Mouse (Mus musculus): ENCODE data around the gene Acot6.
"Not testable (repeated sequence)": the region's sequence is repeated elsewhere in the genome, so short reads cannot be mapped to it uniquely, and the experiment has no call there.

Gene Acot6

DNA sequence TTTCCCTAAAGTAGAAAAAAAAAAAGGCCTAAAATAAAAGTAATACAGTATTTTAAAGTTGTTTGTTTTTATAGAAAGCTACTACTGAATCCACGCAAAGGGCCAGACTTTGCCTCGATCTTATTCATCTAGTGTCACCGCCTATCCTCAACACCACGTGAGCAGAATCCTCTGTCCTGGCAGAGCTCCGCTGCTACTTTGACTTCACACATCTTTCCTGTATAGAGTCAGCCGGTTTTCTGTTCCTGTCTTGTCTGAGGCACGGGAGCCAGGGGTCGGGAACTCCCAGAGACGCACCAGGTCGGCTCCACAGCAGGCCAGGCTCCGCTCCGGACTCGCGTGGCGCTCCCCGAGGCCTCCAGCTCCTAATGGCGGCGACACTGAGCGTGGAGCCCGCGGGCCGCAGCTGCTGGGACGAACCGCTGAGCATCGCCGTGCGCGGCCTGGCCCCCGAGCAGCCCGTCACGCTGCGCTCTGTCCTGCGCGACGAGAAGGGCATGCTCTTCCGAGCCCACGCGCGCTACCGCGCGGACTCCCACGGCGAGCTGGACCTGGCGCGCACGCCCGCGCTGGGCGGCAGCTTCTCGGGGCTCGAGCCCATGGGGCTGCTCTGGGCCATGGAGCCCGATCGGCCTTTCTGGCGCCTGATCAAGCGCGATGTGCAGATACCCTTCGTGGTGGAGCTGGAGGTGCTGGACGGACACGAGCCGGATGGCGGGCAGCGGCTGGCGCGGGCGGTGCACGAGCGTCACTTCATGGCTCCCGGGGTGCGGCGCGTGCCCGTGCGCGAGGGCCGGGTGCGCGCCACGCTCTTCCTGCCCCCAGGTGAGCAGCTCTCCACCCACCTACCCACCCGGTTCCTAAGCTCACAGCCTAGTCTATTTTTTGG is at the start of gene Acot6:
Gene Acot6 (plus strand): TSS at position 51 of the 889 bp plus-strand sequence.
- in situ Hi-C loops (cut with MboI): not testable (repeated sequence)

- in situ Hi-C loops (cut with MboI): not testable (repeated sequence)
These were observed 49.7 kb upstream of the Acot6 start for GRCm38 (mm10) chr12:84050744-84051143.

DNA sequence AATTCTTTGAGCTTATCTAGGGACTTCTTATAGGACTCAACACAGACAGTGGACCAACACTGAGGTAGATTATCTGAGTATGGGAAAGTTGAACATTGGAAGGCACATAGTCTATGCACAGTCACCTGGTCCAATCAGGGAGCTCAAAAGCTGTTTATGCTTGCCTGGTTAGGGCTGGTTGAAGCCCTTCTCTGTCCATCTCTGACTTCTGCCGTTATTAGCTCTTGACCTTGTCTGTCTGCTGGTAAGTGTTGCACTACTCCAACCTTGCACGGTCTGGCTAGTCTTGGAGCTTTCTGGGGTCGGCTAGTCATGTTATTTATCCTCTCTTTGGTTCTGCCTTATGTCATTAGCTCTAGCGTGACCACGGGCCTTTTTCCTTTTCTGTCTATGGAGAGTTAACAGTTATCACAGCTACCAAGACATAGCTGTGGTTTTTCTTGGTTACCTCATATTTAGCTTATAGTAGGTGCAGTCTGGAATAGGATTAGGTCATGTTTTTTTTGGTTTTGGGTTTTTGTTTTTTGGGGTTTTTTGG is 48.4 kb upstream of the Acot6 start, which contains the start of gene Acot3:
Gene Acot3 (plus strand): TSS at position 208 of the 538 bp plus-strand sequence.
- in situ Hi-C loops (cut with MboI): no loop called here

GRCm38 (mm10) chr12:84052609-84053008 is 47.8 kb upstream of the Acot6 start:
- in situ Hi-C loops (cut with MboI): no loop called here

GRCm38 (mm10) chr12:84053173-84053572 is 47.3 kb upstream of the Acot6 start:
- in situ Hi-C loops (cut with MboI): no loop called here

DNA sequence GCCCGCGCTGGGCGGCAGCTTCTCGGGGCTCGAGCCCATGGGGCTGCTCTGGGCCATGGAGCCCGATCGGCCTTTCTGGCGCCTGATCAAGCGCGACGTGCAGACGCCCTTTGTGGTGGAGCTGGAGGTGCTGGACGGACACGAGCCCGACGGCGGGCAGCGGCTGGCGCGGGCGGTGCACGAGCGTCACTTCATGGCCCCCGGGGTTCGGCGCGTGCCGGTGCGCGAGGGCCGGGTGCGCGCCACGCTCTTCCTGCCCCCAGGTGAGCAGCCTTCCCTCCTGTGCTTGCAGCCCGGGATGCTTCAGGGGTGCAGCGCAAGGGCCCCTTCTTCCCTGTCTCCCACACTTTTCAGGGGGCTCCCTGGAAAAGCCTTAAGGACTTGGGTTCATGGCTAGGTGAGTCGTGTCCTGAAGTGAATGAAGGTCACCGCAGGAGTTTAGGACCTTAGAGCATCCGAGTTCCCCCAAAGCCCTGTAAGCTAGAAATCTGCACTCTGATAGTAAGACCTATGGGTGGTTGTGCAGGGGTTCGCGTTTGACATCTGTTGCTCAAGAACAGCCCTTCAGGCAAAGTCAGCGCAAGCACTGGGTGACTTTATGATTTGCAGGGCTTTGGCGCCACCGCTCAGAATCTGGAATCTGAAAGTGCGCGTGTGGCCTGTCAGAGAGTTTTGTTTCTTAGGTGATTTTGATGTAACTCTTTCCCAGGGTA is 46.6 kb upstream of the Acot6 start:
- in situ Hi-C loops (cut with MboI): no loop called here

- in situ Hi-C loops (cut with MboI): no loop called here
These were observed 39.5 kb upstream of the Acot6 start for GRCm38 (mm10) chr12:84060946-84061345.

GRCm38 (mm10) chr12:84062336-84062735 is 38.1 kb upstream of the Acot6 start:
- in situ Hi-C loops (cut with MboI): no loop called here

- in situ Hi-C loops (cut with MboI): no loop called here
These were observed 37.2 kb upstream of the Acot6 start for GRCm38 (mm10) chr12:84063228-84063627.

GRCm38 (mm10) chr12:84063833-84064232 is 36.6 kb upstream of the Acot6 start:
- in situ Hi-C loops (cut with MboI): no loop called here

- in situ Hi-C loops (cut with MboI): no loop called here
These were observed 35.8 kb upstream of the Acot6 start for GRCm38 (mm10) chr12:84064621-84065020.

DNA sequence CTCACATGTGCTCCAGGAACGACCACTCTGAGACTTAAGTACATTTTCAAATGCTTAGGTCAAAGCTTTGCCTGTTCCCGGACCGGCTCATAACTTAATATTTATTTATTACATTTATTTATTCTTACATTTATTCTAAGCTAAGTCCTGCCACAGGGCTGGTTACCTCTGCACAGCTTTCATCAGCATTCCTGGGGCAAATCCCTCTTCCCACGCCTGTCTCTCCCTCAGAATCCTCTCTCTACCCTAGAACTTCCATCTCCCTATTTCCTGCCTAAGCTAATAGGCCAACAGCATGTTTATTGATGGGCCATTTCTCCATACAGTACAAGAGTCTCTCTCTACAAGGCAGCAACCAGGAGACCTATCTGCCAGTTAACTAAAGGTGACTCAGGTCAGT is 32.7 kb upstream of the Acot6 start:
- in situ Hi-C loops (cut with MboI): no loop called here

DNA sequence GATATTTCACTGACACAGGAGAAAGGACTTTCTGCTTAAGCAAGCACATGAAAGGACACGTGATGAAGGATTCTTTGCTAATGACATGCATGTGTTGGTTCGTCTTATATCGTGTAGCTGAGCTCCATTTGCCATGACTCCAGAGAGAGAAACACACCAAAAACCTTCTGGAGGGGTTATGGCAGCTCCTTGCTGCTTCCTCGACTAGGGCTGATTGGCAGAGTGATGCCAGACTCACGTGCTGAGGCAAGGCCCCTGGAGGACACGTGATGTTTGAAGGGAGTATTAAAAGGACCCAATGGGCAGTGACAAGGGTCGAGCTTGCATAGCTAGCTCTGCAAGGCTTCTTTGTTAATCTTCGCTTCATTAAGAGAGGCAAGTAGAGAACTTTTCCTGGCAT is 32.2 kb upstream of the Acot6 start:
- in situ Hi-C loops (cut with MboI): no loop called here

GRCm38 (mm10) chr12:84068986-84069385 is 31.5 kb upstream of the Acot6 start, which contains the start of gene Acot5:
Gene Acot5 (plus strand): TSS chr12:84069325.
- in situ Hi-C loops (cut with MboI): no loop called here

- in situ Hi-C loops (cut with MboI): not testable (repeated sequence)
These were observed 30.9 kb upstream of the Acot6 start for GRCm38 (mm10) chr12:84069582-84069981.

- in situ Hi-C loops (cut with MboI): no loop called here
These were observed 28.8 kb upstream of the Acot6 start for GRCm38 (mm10) chr12:84071696-84072095.

- in situ Hi-C loops (cut with MboI): no loop called here
These were observed 23.0 kb upstream of the Acot6 start for GRCm38 (mm10) chr12:84077371-84077990.

- in situ Hi-C loops (cut with MboI): no loop called here
These were observed 16.6 kb upstream of the Acot6 start for GRCm38 (mm10) chr12:84083842-84084241.

DNA sequence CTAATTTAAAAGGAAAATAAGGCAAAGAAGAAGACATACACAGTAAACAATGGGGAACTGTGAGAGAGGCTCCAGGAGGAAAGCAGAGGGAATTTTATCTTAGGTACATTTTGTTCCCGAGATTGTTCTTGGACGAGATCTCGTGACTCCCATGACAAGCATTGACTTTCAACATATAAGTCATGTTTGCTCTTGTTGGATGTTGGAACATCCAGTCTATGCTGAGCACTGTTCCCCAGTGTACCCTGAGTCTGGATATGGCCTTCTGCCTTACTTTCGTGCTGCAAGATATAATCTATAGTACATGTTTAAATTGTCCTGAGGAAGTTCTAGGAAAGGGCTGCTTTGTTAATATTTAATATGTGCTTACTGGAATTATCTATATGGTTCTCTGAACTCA is 15.9 kb upstream of the Acot6 start:
- in situ Hi-C loops (cut with MboI): no loop called here

DNA sequence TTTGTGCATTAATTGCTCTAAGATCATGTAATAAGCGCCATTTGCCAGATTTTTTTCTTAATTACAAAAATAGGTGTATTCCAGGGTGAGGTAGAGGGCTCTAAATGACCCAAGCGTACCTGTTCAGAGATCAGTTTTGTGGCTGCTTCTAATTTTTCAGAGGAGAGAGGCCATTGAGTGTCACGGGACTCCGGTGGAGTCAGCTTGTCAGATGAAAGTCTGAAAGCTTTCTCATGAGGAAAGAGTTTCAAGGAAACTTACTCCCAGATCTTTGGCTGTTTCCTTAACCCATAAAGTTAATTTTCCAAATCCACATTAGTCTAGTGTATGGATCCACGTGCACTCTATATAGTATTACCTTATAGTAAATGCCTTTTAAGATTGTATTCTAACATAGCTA is 5.8 kb upstream of the Acot6 start:
- in situ Hi-C loops (cut with MboI): not testable (repeated sequence)

DNA sequence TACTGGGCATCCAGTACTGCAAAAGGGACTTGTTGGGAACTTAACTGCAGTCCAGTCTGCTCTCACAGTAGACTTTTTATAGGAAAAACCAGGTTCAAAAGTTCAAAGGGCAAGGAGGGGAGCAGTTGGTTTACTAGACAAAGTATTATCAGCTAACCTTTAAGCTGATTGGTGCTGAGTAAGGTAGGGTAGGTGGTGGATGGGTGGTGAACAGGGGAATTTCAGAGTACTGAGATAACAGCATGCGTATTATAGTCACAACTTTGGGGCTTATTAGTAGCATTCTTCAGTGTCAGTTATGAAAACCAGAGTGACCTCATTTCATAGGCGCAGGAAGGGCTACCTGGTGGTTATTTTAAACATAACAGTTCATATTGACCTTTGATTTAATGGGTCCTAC is 849 bp upstream of the Acot6 start:
- in situ Hi-C loops (cut with MboI): no loop called here

- in situ Hi-C loops (cut with MboI): no loop called here
These were observed 383 bp upstream of the Acot6 start for GRCm38 (mm10) chr12:84100071-84100470.
